Mouse (Mus musculus) lung, adult 2 months (tissue): Measurements from ENCODE around the gene Prok1.

ENCODE experiments used
- CTCF ChIP-seq: fragments of 200-500 bp; IDR thresholded peaks from 2 replicates; pipeline ENCODE4 v1.5.1; 2011; ENCODE audit warnings: mild to moderate bottlenecking, low read length, control low read depth; ENCODE audit not compliant: insufficient read depth
- POLR2A ChIP-seq: fragments of 200-500 bp; IDR thresholded peaks from 2 replicates; pipeline ENCODE4 v1.6.1; 2011; ENCODE audit warnings: low read depth, mild to moderate bottlenecking, control low read depth, low read length, borderline replicate concordance; ENCODE audit errors: extremely low read depth

- TF ChIP-seq POLR2A (no peak), CTCF (no peak)
Measured at GRCm38 (mm10) chr3:107230527-107230926, 9.0 kb downstream of the Prok1 start, which contains the start of gene A630076J17Rik.
